Mouse (Mus musculus) limb, embryonic 14.5 days (tissue): ENCODE results near the gene Gna15. TPM values are rescaled to one million over a fixed set of nuclear protein-coding genes. Genes with fewer than 3 reads are reported as not detected.
A peak's percentile ranks its signal among the peaks of the same experiment; 100 is the strongest.

Experiments used
- ATAC-seq: fragments of 200-750 bp; cut with Nextera tagmentation; 2 replicates; pipeline ENCODE4 v1.8.0; 2017; ENCODE audit warnings: low read depth, moderate number of reproducible peaks, moderate TSS enrichment; ENCODE audit not compliant: low FRiP score
- DNase-seq: peaks from one replicate; pipeline ENCODE4 v3.0.0-alpha.2; 2015; ENCODE audit warnings: low spot score
- H3K27ac ChIP-seq: fragments of 300-500 bp; sonication (generic); replicated peaks from 2 replicates; pipeline ENCODE4 v1.5.1; 2014; ENCODE audit warnings: low read depth, mild to moderate bottlenecking, low read length, moderate library complexity, mixed read lengths
- H3K27me3 ChIP-seq: fragments of 300-500 bp; sonication (generic); 2 replicates; pipeline ENCODE4 v1.6.1; 2014; ENCODE audit warnings: low read length, mixed read lengths; ENCODE audit not compliant: control insufficient read depth, insufficient read depth
- H3K36me3 ChIP-seq: fragments of 300-500 bp; sonication (generic); 2 replicates; pipeline ENCODE4 v1.6.1; 2014; ENCODE audit warnings: mild to moderate bottlenecking, low read length, moderate library complexity, mixed read lengths; ENCODE audit not compliant: control insufficient read depth, insufficient read depth
- H3K4me1 ChIP-seq: fragments of 300-500 bp; sonication (generic); 2 replicates; pipeline ENCODE4 v1.6.1; 2014; ENCODE audit warnings: antibody characterized with exemption, low read length, mixed read lengths; ENCODE audit not compliant: control insufficient read depth, insufficient read depth
- H3K4me2 ChIP-seq: fragments of 300-500 bp; sonication (generic); replicated peaks from 2 replicates; pipeline ENCODE4 v1.6.1; 2014; ENCODE audit warnings: low read depth, mild to moderate bottlenecking, low read length, moderate library complexity; ENCODE audit not compliant: severe bottlenecking
- H3K4me3 ChIP-seq: fragments of 300-500 bp; sonication (generic); replicated peaks from 2 replicates; pipeline ENCODE4 v1.5.1; 2014; ENCODE audit warnings: low read length
- H3K9ac ChIP-seq: fragments of 300-500 bp; sonication (generic); 2 replicates; pipeline ENCODE4 v1.6.1; 2014; ENCODE audit warnings: mild to moderate bottlenecking, low read depth, low read length, moderate library complexity; ENCODE audit not compliant: severe bottlenecking
- H3K9me3 ChIP-seq: fragments of 300-500 bp; sonication (generic); 2 replicates; pipeline ENCODE4 v1.6.1; 2016; ENCODE audit warnings: low read length; ENCODE audit not compliant: control insufficient read depth
- POLR2A ChIP-seq: fragments of 200-500 bp; IDR thresholded peaks from 2 replicates; pipeline ENCODE4 v1.8.0; 2012; ENCODE audit warnings: inconsistent platforms, mild to moderate bottlenecking, moderate library complexity, borderline replicate concordance; ENCODE audit not compliant: insufficient read depth, insufficient read length; ENCODE audit errors: extremely low read depth
- WGBS: fragments of 180-500 bp; shearing (Covaris S2); extraction: QIAGEN DNeasy Blood & Tissue Kit; methylation state at CpG from one replicate; pipeline ENCODE4 v1.1.7; 2014; 5-methylcytosine and 5-hydroxymethylcytosine counted together
- polyA plus RNA-seq, 2 experiments: library from polyadenylated mRNA; depleted of rRNA in 1 of 2; stranded (reverse) in 1 of 2; unstranded in 1 of 2; fragments of >200 nt; fragmentation: Nextera tagmentation in 1 of 2; extraction: Ambion mirVana in 1 of 2; gene quantifications; 2 replicates each; pipeline versions ENCODE4 v1.2.1 to v1.2.3; 2012 to 2014

Gna15 gene
- polyA plus RNA-seq, 2 experiments = 3.4 to 3.8 TPM

- no peaks in the 10 kb centered on the region for H3K9me3 ChIP-seq
- no peak overlapping the region for H3K27ac ChIP-seq
- H3K4me2 ChIP-seq = no peak overlapping the region
- H3K27me3 ChIP-seq = no peaks in the 10 kb centered on the region
- WGBS = 90% methylated on average over 10 of the region's 10 CpGs
- peaks cover 13% of the 10 kb centered on the region; the same call in 1 of the 2 replicates for H3K36me3 ChIP-seq
- peaks cover 17% of the 10 kb centered on the region for H3K4me1 ChIP-seq
- 0 out of 2 replicates have a peak overlapping the region, but pooled peaks have one; percentile 90 for H3K9ac ChIP-seq
- no peak for TF ChIP-seq POLR2A
- ATAC-seq (no peak), DNase-seq (no peak)
- no peak overlapping the region for H3K4me3 ChIP-seq
These were observed 17.8 kb upstream of the Gna15 start for GRCm38 (mm10) chr10:81541803-81542202.

DNA sequence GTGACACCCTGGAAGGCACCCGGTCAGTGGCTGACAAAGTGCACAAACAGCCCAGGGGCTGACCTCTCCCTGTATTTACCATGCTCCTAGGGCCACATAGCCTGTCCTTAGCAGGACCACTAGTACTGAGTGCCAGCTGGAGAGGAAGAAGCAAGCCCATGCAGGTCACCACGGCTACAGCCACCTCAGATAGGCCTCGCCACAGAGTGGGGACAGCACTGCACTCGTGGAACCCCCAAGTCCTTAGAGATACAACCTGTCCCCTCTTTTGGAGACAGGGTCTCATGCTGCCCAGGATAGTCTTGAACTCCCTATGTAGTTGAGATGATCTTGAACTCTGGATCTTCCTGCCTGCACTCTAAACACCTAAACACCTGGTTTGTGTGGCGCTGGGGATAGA is 17.3 kb upstream of the Gna15 start:
- no peak overlapping the region for H3K4me2 ChIP-seq
- TF ChIP-seq POLR2A = no peak

GRCm38 (mm10) chr10:81538321-81539048 is 14.5 kb upstream of the Gna15 start:
- Histone ChIP-seq H3K4me2 (no peak overlapping the region), H3K4me1 (peaks cover 11% of the 10 kb centered on the region), H3K27me3 (no peaks in the 10 kb centered on the region), H3K9ac (no peak overlapping the region), H3K36me3 (peaks cover 20% of the 10 kb centered on the region), H3K4me3 (no peak overlapping the region), H3K9me3 (no peaks in the 10 kb centered on the region), H3K27ac (no peak overlapping the region)
- WGBS = 74% methylated on average over 3 of the region's 3 CpGs
- DNase-seq (no peak), ATAC-seq (no peak)
- TF ChIP-seq POLR2A = no peak

More for the DNA sequence above, 17.3 kb upstream of the Gna15 start:
- Histone ChIP-seq H3K36me3 (peaks cover 13% of the 10 kb centered on the region; the same call in 1 of the 2 replicates), H3K9me3 (no peaks in the 10 kb centered on the region), H3K27ac (no peak overlapping the region), H3K27me3 (no peaks in the 10 kb centered on the region), H3K4me3 (no peak overlapping the region), H3K4me1 (peaks cover 17% of the 10 kb centered on the region), H3K9ac (0 out of 2 replicates have a peak overlapping the region, but pooled peaks have one; percentile 3)
- DNase-seq (no peak), ATAC-seq (no peak)
- WGBS = 94% methylated on average over 5 of the region's 5 CpGs

- no peaks in the 10 kb centered on the region for H3K4me1 ChIP-seq
- DNase-seq (no peak), ATAC-seq (no peak)
- no peaks in the 10 kb centered on the region for H3K9me3 ChIP-seq
- no peak overlapping the region for H3K27ac ChIP-seq
- WGBS = 94% methylated on average over 2 of the region's 2 CpGs
- no peak overlapping the region for H3K4me2 ChIP-seq
- H3K36me3 ChIP-seq = peaks cover 28% of the 10 kb centered on the region
- H3K27me3 ChIP-seq = no peaks in the 10 kb centered on the region
- H3K9ac ChIP-seq = no peak overlapping the region
- TF ChIP-seq POLR2A = no peak
- H3K4me3 ChIP-seq = no peak overlapping the region
These were observed 13.4 kb upstream of the Gna15 start for GRCm38 (mm10) chr10:81537429-81537828.

DNA sequence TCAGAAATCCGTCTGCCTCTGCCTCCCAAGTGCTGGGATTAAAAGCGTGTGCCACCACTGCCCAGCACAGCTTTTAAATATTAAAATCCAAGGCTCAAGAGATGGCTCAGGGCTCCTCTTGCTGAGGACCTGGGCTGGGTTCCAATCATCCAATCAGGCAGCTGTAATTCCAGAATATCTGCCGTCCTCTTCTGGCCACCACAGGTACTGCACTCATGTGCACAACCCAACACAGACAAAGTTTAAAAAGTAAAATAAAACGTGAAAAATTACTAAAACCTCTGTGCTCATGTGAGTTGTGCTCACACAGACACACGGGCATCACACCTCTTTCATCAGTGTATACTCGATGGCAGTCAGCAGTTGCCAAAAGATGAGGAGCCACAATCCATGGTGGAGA is 12.7 kb upstream of the Gna15 start:
- no peaks in the 10 kb centered on the region for H3K9me3 ChIP-seq
- no peak overlapping the region for H3K4me3 ChIP-seq
- no peak for ATAC-seq
- no peaks in the 10 kb centered on the region for H3K27me3 ChIP-seq
- H3K4me2 ChIP-seq = no peak overlapping the region
- no peak overlapping the region for H3K27ac ChIP-seq
- 78% methylated on average over 6 of the region's 6 CpGs for WGBS
- DNase-seq = no peak
- H3K36me3 ChIP-seq = peaks cover 34% of the 10 kb centered on the region
- no peak overlapping the region for H3K9ac ChIP-seq
- no peak for TF ChIP-seq POLR2A
- no peaks in the 10 kb centered on the region for H3K4me1 ChIP-seq
